ENCODE assay signal across 15 mouse cellular contexts in the genomic region with DNA sequence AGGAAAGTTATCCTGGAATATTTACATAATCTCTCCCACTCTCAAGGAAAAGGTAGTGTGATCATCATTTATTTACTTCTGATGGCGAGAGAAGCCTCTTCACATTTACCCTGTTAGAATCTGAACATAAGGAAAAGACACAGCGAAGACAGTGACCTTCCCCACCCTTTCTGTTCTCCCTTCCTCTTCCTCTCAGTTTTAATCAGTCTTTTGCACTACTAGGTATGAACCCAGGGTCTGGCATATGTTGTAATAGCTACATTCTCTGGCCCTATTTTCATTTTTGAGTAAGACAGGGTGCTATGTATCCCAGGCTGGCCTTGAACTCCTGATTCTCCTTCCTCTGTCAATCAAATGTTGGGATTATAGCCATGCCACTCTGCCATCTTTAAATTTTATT.
"Had no signal": no experiment of that assay in that cellular context is flagged by ENCODE, and none has a peak within 500 bp of the region (broad histone marks: within the 10 kb centered on the region; RNA-seq: fewer than 3 reads in every experiment).

No protein-coding gene starts in this region.

- H3K27ac ChIP-seq: left cerebral cortex, adult 2 months; limb, embryonic 10.5 days; lung, embryonic 15.5 days; midbrain, embryonic 10.5 days; neural tube, embryonic 13.5 days had no signal

- H3K9me3 ChIP-seq: limb, embryonic 10.5 days; lung, embryonic 15.5 days; midbrain, embryonic 10.5 days; neural tube, embryonic 13.5 days had no signal

- H3K27me3 ChIP-seq: lung, embryonic 15.5 days; neural tube, embryonic 13.5 days had no signal

- H3K4me3 ChIP-seq: left cerebral cortex, adult 2 months; limb, embryonic 10.5 days; lung, embryonic 15.5 days; midbrain, embryonic 10.5 days had no signal

- H3K36me3 ChIP-seq: lung, embryonic 15.5 days; neural tube, embryonic 13.5 days had no signal

- DNase-seq: kidney, adult 18-20 months; kidney, postnatal 10 days; kidney, postnatal 4 days; lung, postnatal 14 days; midbrain, embryonic 14.5 days; retina, postnatal 1 day; right cerebral cortex, postnatal 4 days; spleen, adult 18-20 months; thymus, adult 18-20 months; thymus, postnatal 25 days had no signal
